Mouse (Mus musculus) embryonic fibroblast, embryonic 13.5 days (primary cell): Measurements from ENCODE around the gene Spag16. TPM values are rescaled to one million over a fixed set of nuclear protein-coding genes. Genes with fewer than 3 reads are reported as not detected.
"Not testable (repeated sequence)": the region's sequence is repeated elsewhere in the genome, so short reads cannot be mapped to it uniquely, and the experiment has no call there.

Experiments
- H3K27ac ChIP-seq: 2 replicates; pipeline ENCODE4 v1.5.1; 2012; ENCODE audit warnings: low read length, control low read depth, inconsistent platforms; ENCODE audit not compliant: insufficient read depth
- H3K4me1 ChIP-seq: 2 replicates; pipeline ENCODE4 v1.6.1; 2011; ENCODE audit warnings: low read length; ENCODE audit not compliant: control insufficient read depth, insufficient read depth
- H3K4me3 ChIP-seq: 2 replicates; pipeline ENCODE4 v1.5.1; 2011; ENCODE audit warnings: mild to moderate bottlenecking, control low read depth, low read length; ENCODE audit not compliant: insufficient read depth
- CTCF ChIP-seq: IDR thresholded peaks from 2 replicates; pipeline ENCODE4 v1.5.1; 2011; ENCODE audit warnings: mild to moderate bottlenecking, control low read depth, low read length, moderate library complexity, borderline replicate concordance; ENCODE audit not compliant: insufficient read depth
- POLR2A ChIP-seq: IDR thresholded peaks from 2 replicates; pipeline ENCODE4 v1.6.1; 2011; ENCODE audit warnings: low read depth, mild to moderate bottlenecking, control low read depth, low read length, moderate library complexity
- polyA plus RNA-seq: library from polyadenylated mRNA; stranded (reverse); fragments of >200 nt; gene quantifications from 2 replicates; pipeline ENCODE4 v1.2.4, GENCODE M21; 2011; ENCODE audit warnings: low read depth; ENCODE audit not compliant: missing spikeins, insufficient read length

Gene Spag16
- polyA plus RNA-seq, 1 experiment: not detected

DNA sequence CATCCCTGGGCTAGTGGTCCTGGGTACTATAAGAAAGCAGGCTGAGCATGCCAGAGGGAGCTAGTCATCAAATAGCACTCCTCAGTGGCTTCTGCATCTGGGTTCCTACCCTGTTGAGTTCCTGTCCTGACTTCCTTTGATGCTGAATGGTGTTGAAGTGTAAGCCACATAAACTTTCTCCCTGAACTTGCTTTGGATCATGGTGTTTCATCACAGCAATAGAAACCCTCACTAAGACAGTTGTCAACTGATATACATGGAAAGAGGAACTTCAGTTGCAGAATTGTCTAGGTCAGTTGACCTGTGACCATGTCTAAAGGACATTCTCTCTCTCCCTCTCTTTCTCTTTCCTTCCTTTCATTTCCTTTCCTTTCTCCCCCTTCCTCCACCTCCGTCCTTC is 3.8 kb downstream of the Spag16 start:
- Histone ChIP-seq H3K4me1 (no peaks in the 10 kb centered on the region), H3K4me3 (no peak overlapping the region), H3K27ac (no peak overlapping the region)
- TF ChIP-seq CTCF: no peak
- TF ChIP-seq POLR2A: no peak

GRCm38 (mm10) chr1:69831002-69831401 is 4.2 kb downstream of the Spag16 start:
- H3K4me1 ChIP-seq: no peaks in the 10 kb centered on the region
- no peak overlapping the region for H3K4me3 ChIP-seq
- TF ChIP-seq CTCF (no peak), POLR2A (no peak)
- no peak overlapping the region for H3K27ac ChIP-seq

- H3K4me1 ChIP-seq, H3K27ac ChIP-seq, H3K4me3 ChIP-seq: not testable (repeated sequence)
These were observed 6.7 kb downstream of the Spag16 start for GRCm38 (mm10) chr1:69833476-69833875.

DNA sequence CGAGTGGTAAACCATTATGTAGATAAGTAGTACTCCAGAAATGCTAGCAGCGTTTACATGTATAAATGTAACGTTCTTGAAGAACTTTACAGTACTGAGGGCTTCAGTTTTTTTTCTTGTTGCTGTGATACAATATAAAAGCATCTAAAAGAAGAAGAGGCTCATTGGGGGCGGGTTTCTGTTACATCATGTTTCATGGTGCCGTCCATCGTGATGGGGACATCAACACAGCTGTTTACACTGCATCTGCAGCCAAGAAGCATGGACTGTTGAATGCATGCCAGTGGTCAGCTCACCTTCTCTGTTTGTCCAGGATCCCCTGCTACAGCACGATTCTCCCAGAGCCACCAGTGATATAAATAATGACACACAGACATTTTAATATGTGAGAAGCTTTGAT is 26.7 kb downstream of the Spag16 start:
- Histone ChIP-seq H3K27ac (no peak overlapping the region), H3K4me3 (no peak overlapping the region), H3K4me1 (no peaks in the 10 kb centered on the region)
- TF ChIP-seq CTCF: no peak
- TF ChIP-seq POLR2A: no peak

GRCm38 (mm10) chr1:69867776-69868175 is 41.0 kb downstream of the Spag16 start:
- Histone ChIP-seq H3K4me3 (no peak overlapping the region), H3K27ac (no peak overlapping the region), H3K4me1 (no peaks in the 10 kb centered on the region)
- no peak for TF ChIP-seq POLR2A
- no peak for TF ChIP-seq CTCF

GRCm38 (mm10) chr1:69956606-69957005 is 129.8 kb downstream of the Spag16 start:
- Histone ChIP-seq H3K4me3 (no peak overlapping the region), H3K27ac (no peak overlapping the region), H3K4me1 (no peaks in the 10 kb centered on the region)
- TF ChIP-seq POLR2A (no peak), CTCF (no peak)

DNA sequence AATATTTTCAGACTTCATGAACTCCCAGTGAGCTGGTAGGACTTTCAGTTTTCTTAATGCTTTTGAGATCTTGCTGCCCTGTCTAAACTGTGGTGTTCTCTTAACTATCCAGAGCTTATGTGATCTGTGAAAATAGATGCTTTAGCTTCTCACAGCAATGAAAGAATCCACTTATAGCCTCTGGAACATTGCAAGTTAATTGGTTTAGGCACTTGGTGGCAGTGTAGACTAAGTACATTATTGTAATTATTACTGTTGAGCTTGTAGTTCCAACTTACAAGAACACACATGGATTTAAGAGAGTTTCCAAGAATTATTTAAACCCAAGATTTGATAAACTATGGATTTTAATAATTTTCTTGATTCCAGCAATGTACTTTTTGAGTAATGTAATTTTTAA is 170.1 kb downstream of the Spag16 start:
- Histone ChIP-seq H3K4me3 (no peak overlapping the region), H3K27ac (no peak overlapping the region), H3K4me1 (no peaks in the 10 kb centered on the region)
- no peak for TF ChIP-seq POLR2A

DNA sequence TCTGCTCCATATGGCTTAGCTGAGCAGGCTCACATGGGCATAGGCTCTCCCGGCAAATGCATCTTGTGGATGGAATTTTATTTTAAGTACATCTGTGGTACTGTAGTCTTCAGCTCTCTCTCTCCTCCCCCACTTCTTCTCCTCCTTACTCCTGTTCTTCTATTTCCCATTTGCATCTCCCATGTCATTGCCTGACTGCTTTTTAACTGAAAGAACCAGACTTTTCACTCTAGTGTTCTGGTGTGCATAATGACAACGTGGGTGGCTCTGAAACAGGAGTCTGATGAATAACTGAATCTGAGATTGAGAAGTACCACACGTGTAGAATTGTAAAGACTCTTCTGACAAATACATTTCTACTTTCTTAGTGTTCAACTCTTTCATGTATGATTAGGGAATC is 186.2 kb downstream of the Spag16 start:
- no peak overlapping the region for H3K4me3 ChIP-seq
- no peak overlapping the region for H3K27ac ChIP-seq
- TF ChIP-seq CTCF (no peak), POLR2A (no peak)
- H3K4me1 ChIP-seq: no peaks in the 10 kb centered on the region

- TF ChIP-seq CTCF (no peak), POLR2A (no peak)
- Histone ChIP-seq H3K27ac (no peak overlapping the region), H3K4me1 (no peaks in the 10 kb centered on the region)
These were observed 210.6 kb downstream of the Spag16 start for GRCm38 (mm10) chr1:70037384-70037783.

GRCm38 (mm10) chr1:70067404-70067803 is 240.6 kb downstream of the Spag16 start:
- Histone ChIP-seq H3K4me3 (no peak overlapping the region), H3K4me1 (no peaks in the 10 kb centered on the region), H3K27ac (no peak overlapping the region)
- TF ChIP-seq POLR2A (no peak), CTCF (no peak)

More at GRCm38 (mm10) chr1:70037384-70037783, 210.6 kb downstream of the Spag16 start:
- no peak overlapping the region for H3K4me3 ChIP-seq

DNA sequence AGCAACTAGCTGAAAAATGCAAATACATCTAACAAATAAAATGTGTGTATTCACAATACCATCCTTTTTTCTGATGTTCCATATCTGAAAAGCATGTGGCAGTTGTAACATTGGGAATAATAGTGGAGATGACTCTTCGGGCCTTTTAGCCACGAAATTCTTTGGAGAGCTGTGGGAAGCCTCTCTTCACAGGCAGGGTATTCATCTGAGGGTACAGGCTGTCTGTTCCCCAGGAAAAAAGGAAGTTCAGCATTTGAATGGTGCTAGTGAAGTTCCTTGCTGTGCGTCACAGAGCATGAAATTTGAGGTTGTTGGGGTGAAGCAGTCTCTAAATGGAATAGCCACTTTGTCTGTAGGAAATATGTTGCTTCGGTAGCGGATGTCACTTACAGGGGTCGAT is 246.7 kb downstream of the Spag16 start:
- no peak overlapping the region for H3K4me3 ChIP-seq
- TF ChIP-seq POLR2A: no peak
- TF ChIP-seq CTCF: no peak

More for the DNA sequence above, 246.7 kb downstream of the Spag16 start:
- H3K27ac ChIP-seq: no peak overlapping the region
- H3K4me1 ChIP-seq: peaks cover 4% of the 10 kb centered on the region; the same call in 1 of the 2 replicates
